Mouse (Mus musculus): ENCODE data around the gene Eef1akmt3. TPM values are rescaled to one million over a fixed set of nuclear protein-coding genes. Genes with fewer than 3 reads are reported as not detected.
"Not testable (repeated sequence)": the region's sequence is repeated elsewhere in the genome, so short reads cannot be mapped to it uniquely, and the experiment has no call there.

The Eef1akmt3 gene
- polyA plus RNA-seq, 2 experiments, result 0.04 to 0.09 TPM

DNA sequence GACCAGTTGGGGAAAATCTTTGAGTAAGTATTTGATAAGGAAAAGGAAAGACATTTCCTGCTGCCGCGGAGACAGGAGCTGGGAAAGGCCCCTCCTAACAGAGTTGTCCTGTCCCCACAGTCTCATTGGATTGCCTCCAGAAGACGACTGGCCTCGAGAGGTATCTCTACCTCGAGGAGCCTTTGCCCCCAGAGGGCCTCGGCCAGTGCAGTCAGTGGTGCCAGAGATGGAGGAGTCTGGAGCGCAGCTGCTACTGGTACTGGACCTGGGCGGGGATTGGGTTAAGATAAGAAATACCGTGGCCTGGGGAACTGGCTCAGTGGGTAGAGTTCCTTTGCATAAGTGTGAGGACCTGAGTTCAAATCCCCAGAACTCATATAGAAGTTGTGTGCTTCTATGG is 24.7 kb upstream of the Eef1akmt3 start:
- TF ChIP-seq EP300 (IDR thresholded peaks at IDR 0.05; ENCODE audit: low read depth), result no peak
- no peak for TF ChIP-seq CTCF (IDR thresholded peaks at IDR 0.05; ENCODE audit: low read depth)
- Histone ChIP-seq H3K4me1 (replicated peaks; ENCODE audit: control insufficient read depth in 2 of 2, insufficient read depth in 2 of 2, low read length in 1 of 2) (peaks cover 8 to 26% of the 10 kb centered on the region in 2 experiments; a peak in 3 of 4 replicates), H3K27me3 (ENCODE audit: control insufficient read depth, insufficient read depth, low read length) (peaks cover 17% of the 10 kb centered on the region), H3K36me3 (replicated peaks; ENCODE audit: control insufficient read depth, insufficient read depth, low read depth) (peaks cover 31% of the 10 kb centered on the region), H3K9ac (replicated peaks) (no peak overlapping the region), H3K27ac (no peak overlapping the region), H3K9me3 (ENCODE audit: control insufficient read depth, low read length) (no peaks in the 10 kb centered on the region), H3K4me2 (ENCODE audit: low read depth) (no peak overlapping the region), H3K4me3 (ENCODE audit: insufficient read depth in 1 of 2, low read depth in 2 of 2, low read length in 2 of 2) (no peak overlapping the region)
- ATAC-seq (ENCODE audit: insufficient read depth) (no peak), DNase-seq (ENCODE audit: low read depth in 3 of 3, low spot score in 3 of 3) (no peak)
- 43% methylated on average over 9 of the region's 9 CpGs for WGBS (ENCODE audit: insufficient replicate concordance)

DNA sequence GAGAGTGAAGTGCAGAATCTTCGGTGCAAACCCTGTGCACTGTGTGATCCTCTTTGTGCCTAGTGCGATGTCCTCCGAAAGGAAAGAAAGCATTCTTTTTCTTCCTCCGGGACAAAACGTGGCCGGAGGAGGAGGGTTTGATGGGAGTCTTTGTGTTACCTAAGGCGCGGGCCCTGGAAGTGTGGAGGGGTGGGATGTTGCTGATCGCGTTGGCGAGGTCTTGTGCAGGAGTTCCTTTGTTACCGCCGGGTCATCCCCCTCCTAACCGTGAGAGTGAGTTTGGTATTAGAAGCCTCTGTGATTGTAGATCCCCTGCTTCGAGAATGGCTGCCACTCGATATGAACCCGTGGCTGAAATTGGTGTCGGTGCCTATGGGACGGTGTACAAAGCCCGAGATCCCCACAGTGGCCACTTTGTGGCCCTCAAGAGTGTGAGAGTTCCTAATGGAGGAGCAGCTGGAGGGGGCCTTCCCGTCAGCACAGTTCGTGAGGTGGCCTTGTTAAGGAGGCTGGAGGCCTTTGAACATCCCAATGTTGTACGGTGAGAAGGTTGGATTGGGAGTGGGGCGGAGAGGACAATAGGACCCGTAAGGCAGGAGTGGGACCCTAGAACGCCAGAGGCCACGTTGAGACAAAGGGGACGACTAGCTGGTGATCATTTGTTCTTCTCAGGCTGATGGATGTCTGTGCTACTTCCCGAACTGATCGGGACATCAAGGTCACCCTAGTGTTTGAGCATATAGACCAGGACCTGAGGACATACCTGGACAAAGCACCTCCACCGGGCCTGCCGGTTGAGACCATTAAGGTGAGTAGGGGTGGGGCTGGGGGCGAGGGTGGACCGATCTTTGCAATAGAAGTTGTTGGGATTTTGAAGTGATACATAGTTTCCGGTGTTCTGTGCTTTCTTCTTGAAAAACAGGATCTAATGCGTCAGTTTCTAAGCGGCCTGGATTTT is 22.9 kb upstream of the Eef1akmt3 start:
- 12% methylated on average over 37 of the region's 37 CpGs for WGBS (ENCODE audit: insufficient replicate concordance)
- Histone ChIP-seq H3K9me3 (ENCODE audit: control insufficient read depth, low read length) (no peaks in the 10 kb centered on the region), H3K27me3 (ENCODE audit: control insufficient read depth, insufficient read depth, low read length) (peaks cover 35% of the 10 kb centered on the region), H3K9ac (replicated peaks) (peak overlapping the region; percentile 77), H3K4me3 (ENCODE audit: insufficient read depth in 1 of 2, low read depth in 2 of 2, low read length in 2 of 2) (peak overlapping the region; percentile 79 to 89), H3K4me1 (replicated peaks; ENCODE audit: control insufficient read depth in 2 of 2, insufficient read depth in 2 of 2, low read length in 1 of 2) (peaks cover 8 to 22% of the 10 kb centered on the region in 2 experiments; a peak in 3 of 4 replicates), H3K27ac (peak overlapping the region; percentile 52), H3K4me2 (ENCODE audit: low read depth) (peak overlapping the region; percentile 93), H3K36me3 (replicated peaks; ENCODE audit: control insufficient read depth, insufficient read depth, low read depth) (peaks cover 31% of the 10 kb centered on the region)
- ATAC-seq (ENCODE audit: insufficient read depth) (peak; percentile 1; the same call in 1 of the 2 replicates), DNase-seq (ENCODE audit: low read depth in 3 of 3, low spot score in 3 of 3) (no peak)
- no peak for TF ChIP-seq EP300 (IDR thresholded peaks at IDR 0.05; ENCODE audit: low read depth)
- no peak for TF ChIP-seq CTCF (IDR thresholded peaks at IDR 0.05; ENCODE audit: low read depth)

DNA sequence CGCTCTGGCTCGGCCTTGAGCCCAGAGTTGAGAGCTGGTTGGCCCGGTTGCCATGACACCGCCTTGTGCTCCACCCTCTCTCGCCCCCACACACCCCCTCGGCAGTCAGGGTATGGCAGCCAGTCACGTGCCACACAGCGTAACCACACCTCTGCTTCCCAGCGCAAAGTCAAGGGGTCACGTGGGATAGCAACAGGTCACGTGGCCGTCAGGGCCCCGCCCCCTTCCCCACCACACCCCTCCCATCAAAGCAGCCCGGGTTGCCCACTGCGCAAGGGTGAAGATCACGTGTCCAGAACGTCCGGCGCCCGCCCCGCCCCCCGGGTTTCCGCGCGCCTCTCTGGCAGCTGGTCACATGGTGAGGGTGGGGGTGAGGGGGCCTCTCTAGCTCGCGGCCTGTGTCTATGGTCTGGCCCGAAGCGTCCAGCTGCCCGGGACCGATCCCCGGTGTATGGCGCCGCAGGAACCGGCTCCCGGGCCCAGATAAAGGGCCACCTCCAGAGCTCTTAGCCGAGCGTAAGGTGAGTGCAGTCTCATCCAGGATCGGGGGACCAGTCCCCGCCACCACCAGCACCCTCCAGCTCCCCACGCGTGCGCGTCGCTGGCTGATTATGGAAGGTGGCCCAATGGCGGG is 22.0 kb upstream of the Eef1akmt3 start, which contains the start of gene Cdk4:
Gene Cdk4 (plus strand): TSS at position 296 of the 634 bp plus-strand sequence.
- Histone ChIP-seq H3K9me3 (ENCODE audit: control insufficient read depth, low read length) (no peaks in the 10 kb centered on the region), H3K9ac (replicated peaks) (peak within 1 kb of the TSS; percentile 77), H3K36me3 (replicated peaks; ENCODE audit: control insufficient read depth, insufficient read depth, low read depth) (peaks cover 31% of the 10 kb centered on the region), H3K4me2 (ENCODE audit: low read depth) (peak within 1 kb of the TSS; percentile 93), H3K27me3 (ENCODE audit: control insufficient read depth, insufficient read depth, low read length) (peaks cover 44% of the 10 kb centered on the region), H3K4me1 (replicated peaks; ENCODE audit: control insufficient read depth in 2 of 2, insufficient read depth in 2 of 2, low read length in 1 of 2) (peaks cover 8 to 14% of the 10 kb centered on the region in 2 experiments; a peak in 3 of 4 replicates), H3K4me3 (ENCODE audit: insufficient read depth in 1 of 2, low read depth in 2 of 2, low read length in 2 of 2) (peak within 1 kb of the TSS; percentile 79 to 89), H3K27ac (peak within 1 kb of the TSS; percentile 52)
- ATAC-seq (ENCODE audit: insufficient read depth) (peak; percentile 90), DNase-seq (ENCODE audit: low read depth in 3 of 3, low spot score in 3 of 3) (peak; percentile 92 to 94 (median 94))
- TF ChIP-seq EP300 (IDR thresholded peaks at IDR 0.05; ENCODE audit: low read depth) (no peak), CTCF (IDR thresholded peaks at IDR 0.05; ENCODE audit: low read depth) (no peak)
- under 1% methylated on average over 46 of the region's 46 CpGs for WGBS (ENCODE audit: insufficient replicate concordance)

DNA sequence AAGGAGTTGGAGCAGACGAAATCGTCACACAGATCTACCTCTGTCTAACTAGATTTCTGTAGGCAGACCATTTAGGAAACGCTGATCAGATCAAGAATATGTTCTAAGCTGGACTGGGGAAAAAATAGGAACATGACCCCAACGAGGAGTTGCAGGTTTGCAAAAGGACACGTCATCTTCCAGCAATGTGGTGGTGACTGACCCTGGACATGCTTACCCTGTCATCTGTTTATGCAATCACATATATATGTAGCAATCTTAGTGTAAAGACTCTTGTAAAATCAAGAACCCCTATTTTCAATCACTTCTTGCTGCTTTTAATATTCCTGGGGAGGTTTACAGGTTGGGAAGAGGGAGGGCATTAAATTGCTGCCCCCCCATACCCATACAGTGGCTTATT is 21.2 kb upstream of the Eef1akmt3 start:
- DNase-seq (ENCODE audit: low read depth in 3 of 3, low spot score in 3 of 3), result no peak
- Histone ChIP-seq H3K27ac (no peak overlapping the region), H3K9me3 (ENCODE audit: control insufficient read depth, low read length) (no peaks in the 10 kb centered on the region), H3K9ac (replicated peaks) (no peak overlapping the region), H3K4me1 (replicated peaks; ENCODE audit: control insufficient read depth in 2 of 2, insufficient read depth in 2 of 2, low read length in 1 of 2) (peaks cover 8 to 13% of the 10 kb centered on the region in 2 experiments; a peak in 3 of 4 replicates), H3K4me2 (ENCODE audit: low read depth) (peak overlapping the region; percentile 93), H3K4me3 (ENCODE audit: insufficient read depth in 1 of 2, low read depth in 2 of 2, low read length in 2 of 2) (peak overlapping the region in 1 of 2 experiments; percentile 79; a peak in 1 of 4 replicates), H3K36me3 (replicated peaks; ENCODE audit: control insufficient read depth, insufficient read depth, low read depth) (peaks cover 27% of the 10 kb centered on the region), H3K27me3 (ENCODE audit: control insufficient read depth, insufficient read depth, low read length) (peaks cover 51% of the 10 kb centered on the region)
- no peak for ATAC-seq (ENCODE audit: insufficient read depth)
- TF ChIP-seq EP300 (IDR thresholded peaks at IDR 0.05; ENCODE audit: low read depth), result no peak
- TF ChIP-seq CTCF (IDR thresholded peaks at IDR 0.05; ENCODE audit: low read depth), result no peak
- WGBS (ENCODE audit: insufficient replicate concordance), result 49% methylated on average over 5 of the region's 5 CpGs

DNA sequence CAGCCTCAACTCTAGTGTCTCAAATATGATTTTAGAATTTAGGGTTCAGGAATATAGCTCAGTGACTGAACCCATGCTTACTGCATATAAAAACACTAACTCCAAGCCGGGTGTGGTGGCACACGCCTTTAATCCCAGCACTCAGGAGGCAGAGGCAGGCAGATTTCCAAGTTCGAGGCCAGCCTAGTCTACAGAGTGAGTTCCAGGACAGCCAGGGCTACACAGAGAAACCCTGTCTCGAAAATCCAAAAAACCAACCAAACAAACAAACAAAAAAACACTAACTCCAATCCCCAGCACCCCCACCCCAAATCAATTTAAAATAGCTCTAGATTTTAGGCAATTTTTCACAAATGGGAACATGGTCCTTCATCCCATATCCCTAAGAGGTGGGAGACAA is 20.8 kb upstream of the Eef1akmt3 start:
- Histone ChIP-seq H3K27me3 (ENCODE audit: control insufficient read depth, insufficient read depth, low read length) (peaks cover 54% of the 10 kb centered on the region), H3K36me3 (replicated peaks; ENCODE audit: control insufficient read depth, insufficient read depth, low read depth) (peaks cover 24% of the 10 kb centered on the region), H3K4me1 (replicated peaks; ENCODE audit: control insufficient read depth in 2 of 2, insufficient read depth in 2 of 2, low read length in 1 of 2) (peaks cover 8 to 13% of the 10 kb centered on the region in 2 experiments; a peak in 3 of 4 replicates)
- H3K27ac ChIP-seq; H3K4me3 ChIP-seq (ENCODE audit: insufficient read depth in 1 of 2, low read depth in 2 of 2, low read length in 2 of 2); H3K4me2 ChIP-seq (ENCODE audit: low read depth); H3K9ac ChIP-seq (replicated peaks); DNase-seq (ENCODE audit: low read depth in 3 of 3, low spot score in 3 of 3); H3K9me3 ChIP-seq (ENCODE audit: control insufficient read depth, low read length); ATAC-seq (ENCODE audit: insufficient read depth): not testable (repeated sequence)
- WGBS (ENCODE audit: insufficient replicate concordance), result 57% methylated on average over 4 of the region's 4 CpGs

Data from liver, embryonic 14.5 days (tissue).